Mouse (Mus musculus) liver, adult (tissue): ENCODE results near the gene Cnpy3.

ENCODE experiments used
- GATA4 ChIP-seq: IDR thresholded peaks from 2 replicates; pipeline ENCODE4 v1.6.1; 2014; ENCODE audit warnings: mild to moderate bottlenecking, low read length; ENCODE audit not compliant: insufficient replicate concordance

Gene Cnpy3

GRCm38 (mm10) chr17:46706375-46707089 is 45.5 kb downstream of the Cnpy3 start:
- TF ChIP-seq GATA4 = no peak

GRCm38 (mm10) chr17:46704887-46705835 is 46.9 kb downstream of the Cnpy3 start, which contains the start of gene Ppp2r5d:
Ppp2r5d (minus strand) TSS chr17:46705111.
- TF ChIP-seq GATA4 = no peak

GRCm38 (mm10) chr17:46703971-46704886 is 47.8 kb downstream of the Cnpy3 start:
- TF ChIP-seq GATA4 = no peak

GRCm38 (mm10) chr17:46702506-46702905 is 49.5 kb downstream of the Cnpy3 start:
- TF ChIP-seq GATA4 = no peak

- TF ChIP-seq GATA4 = no peak
Observed at GRCm38 (mm10) chr17:46702100-46702499, 49.9 kb downstream of the Cnpy3 start.

- no peak for TF ChIP-seq GATA4
Observed at GRCm38 (mm10) chr17:46701489-46701888, 50.5 kb downstream of the Cnpy3 start.

GRCm38 (mm10) chr17:46699912-46700311 is 52.1 kb downstream of the Cnpy3 start:
- TF ChIP-seq GATA4 = no peak

GRCm38 (mm10) chr17:46699245-46699644 is 52.8 kb downstream of the Cnpy3 start:
- TF ChIP-seq GATA4 = no peak

GRCm38 (mm10) chr17:46698515-46698914 is 53.5 kb downstream of the Cnpy3 start:
- TF ChIP-seq GATA4 = no peak

- no peak for TF ChIP-seq GATA4
Observed at GRCm38 (mm10) chr17:46694517-46695063, 57.4 kb downstream of the Cnpy3 start.

- no peak for TF ChIP-seq GATA4
Observed at GRCm38 (mm10) chr17:46691390-46691789, 60.6 kb downstream of the Cnpy3 start.

- no peak for TF ChIP-seq GATA4
Observed at GRCm38 (mm10) chr17:46690665-46691064, 61.3 kb downstream of the Cnpy3 start.

- TF ChIP-seq GATA4 = no peak
Observed at GRCm38 (mm10) chr17:46685913-46686312, 66.1 kb downstream of the Cnpy3 start.
